Mouse (Mus musculus) erythroblast, embryonic 14.5 days (primary cell): ENCODE results near the gene Tmem35b.

Experiments used
- GATA1 ChIP-seq: IDR thresholded peaks from 2 replicates; pipeline ENCODE4 v1.6.1; 2012; ENCODE audit warnings: low read length, inconsistent platforms, mixed read lengths
- TAL1 ChIP-seq: IDR thresholded peaks from 3 replicates; pipeline ENCODE4 v1.6.1; 2012; ENCODE audit warnings: low read length, inconsistent platforms, mixed read lengths

DNA sequence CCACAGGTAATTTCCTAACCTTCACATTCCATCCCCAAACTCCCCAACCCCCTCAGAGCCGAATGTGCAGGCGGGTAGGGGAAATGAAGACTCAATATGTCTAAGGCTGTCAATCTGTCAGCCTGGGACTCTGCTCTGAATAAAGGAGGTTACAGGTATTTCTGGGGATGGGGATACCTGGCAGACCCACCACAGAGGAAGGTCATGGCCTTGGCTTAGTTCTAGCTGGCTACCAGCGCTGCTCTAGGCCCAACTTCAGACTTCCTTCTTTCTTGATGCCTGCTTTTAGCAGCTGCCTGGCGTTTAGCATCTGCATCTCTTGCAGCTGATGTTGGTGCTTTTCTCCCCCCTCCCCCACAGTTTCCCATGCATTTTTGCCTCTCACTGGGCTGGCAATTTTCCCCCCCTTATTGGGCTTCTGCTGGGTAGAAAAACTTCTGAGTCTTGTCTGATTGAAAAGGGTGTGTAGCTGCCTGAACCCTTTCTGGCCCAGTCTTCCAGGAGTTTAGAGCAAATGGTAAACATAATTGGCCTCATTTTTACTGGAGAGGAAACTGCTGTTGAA lies 47.9 kb downstream of the Tmem35b start:
- no peak for TF ChIP-seq TAL1
- no peak for TF ChIP-seq GATA1
